Comparison of ENCODE assay signal across 23 mouse cellular contexts in genomic region chr5:123404480-123404879, GRCm38 (mm10).
"Had no signal": no experiment of that assay in that cellular context is flagged by ENCODE, and none has a peak within 500 bp of the region (broad histone marks: within the 10 kb centered on the region; RNA-seq: fewer than 3 reads in every experiment).

No protein-coding gene starts in this region.

- H3K27ac ChIP-seq: liver, embryonic 13.5 days; liver, embryonic 15.5 days; lung, embryonic 15.5 days; macrophage; midbrain, embryonic 13.5 days; neural tube, embryonic 13.5 days; neural tube, embryonic 15.5 days; stomach, embryonic 15.5 days; stomach, postnatal 0 days had no signal

- H3K36me3 ChIP-seq: liver, embryonic 15.5 days; lung, embryonic 15.5 days; midbrain, embryonic 13.5 days; neural tube, embryonic 13.5 days; neural tube, embryonic 15.5 days; stomach, embryonic 15.5 days had no signal

- H3K4me1 ChIP-seq: lung, embryonic 15.5 days; stomach, embryonic 15.5 days had no signal

- H3K4me3 ChIP-seq: liver, embryonic 13.5 days; liver, embryonic 15.5 days; lung, embryonic 15.5 days; megakaryocyte, embryonic 14.5 days; midbrain, embryonic 13.5 days; myocyte; neural tube, embryonic 13.5 days; neural tube, embryonic 15.5 days; stomach, embryonic 15.5 days had no signal

- H3K4me2 ChIP-seq: liver, embryonic 13.5 days; liver, embryonic 15.5 days; lung, embryonic 15.5 days; midbrain, embryonic 11.5 days; midbrain, embryonic 13.5 days; neural tube, embryonic 13.5 days; neural tube, embryonic 15.5 days; stomach, embryonic 15.5 days had no signal

- H3K27me3 ChIP-seq: liver, embryonic 13.5 days; liver, embryonic 15.5 days; lung, embryonic 15.5 days; megakaryocyte, embryonic 14.5 days; midbrain, embryonic 13.5 days; neural tube, embryonic 13.5 days; neural tube, embryonic 15.5 days; stomach, embryonic 15.5 days had no signal

- ATAC-seq: liver, postnatal 0 days; midbrain, embryonic 13.5 days; midbrain, embryonic 16.5 days had no signal

- H3K9me3 ChIP-seq: liver, embryonic 13.5 days; liver, embryonic 15.5 days; lung, embryonic 15.5 days; megakaryocyte, embryonic 14.5 days; midbrain, embryonic 13.5 days; neural tube, embryonic 13.5 days; neural tube, embryonic 15.5 days; stomach, embryonic 15.5 days had no signal

- H3K9ac ChIP-seq: liver, embryonic 13.5 days; liver, embryonic 15.5 days; liver, postnatal 0 days; lung, embryonic 15.5 days; midbrain, embryonic 13.5 days; neural tube, embryonic 13.5 days; neural tube, embryonic 15.5 days; stomach, embryonic 15.5 days had no signal

- DNase-seq: liver, embryonic 13.5 days; liver, postnatal 0 days; lung, adult 2 months; retina, postnatal 1 day; right cerebral cortex, adult 18-20 months; right cerebral cortex, postnatal 25 days; right cerebral cortex, postnatal 4 days; spleen, adult 18-20 months; thymus, adult 18-20 months; thymus, postnatal 14 days; thymus, postnatal 36 days had no signal
